Mouse (Mus musculus): ENCODE data around the gene Lrrc4c. TPM values are rescaled to one million over a fixed set of nuclear protein-coding genes. Genes with fewer than 3 reads are reported as not detected.

Lrrc4c gene
- total and polyA plus RNA-seq, 2 experiments from 2014 or later: 0.08 to 0.66 TPM

- Histone ChIP-seq H3K9me3 (replicated peaks; ENCODE audit: control insufficient read depth, low read length) (no peaks in the 10 kb centered on the region), H3K4me1 (ENCODE audit: control insufficient read depth, insufficient read depth) (no peaks in the 10 kb centered on the region), H3K27ac (ENCODE audit: low read depth) (no peak overlapping the region), H3K4me2 (ENCODE audit: low read depth, low read length) (no peak overlapping the region), H3K4me3 (ENCODE audit: low read depth, low read length) (no peak overlapping the region), H3K36me3 (replicated peaks; ENCODE audit: control insufficient read depth, insufficient read depth, low read length) (no peaks in the 10 kb centered on the region), H3K27me3 (ENCODE audit: control insufficient read depth, insufficient read depth, low read length) (no peaks in the 10 kb centered on the region), H3K9ac (replicated peaks; ENCODE audit: low read depth, low read length) (no peak overlapping the region)
- ATAC-seq (ENCODE audit: insufficient read depth, low read depth): no peak
- TF ChIP-seq CTCF (IDR thresholded peaks at IDR 0.05; ENCODE audit: low read depth) (no peak), EP300 (IDR thresholded peaks at IDR 0.05; ENCODE audit: low read depth) (no peak)
- no peak for DNase-seq (ENCODE audit: low spot score)
Observed at GRCm38 (mm10) chr2:97036401-97036800, 718.4 kb downstream of the Lrrc4c start.

- H3K9ac ChIP-seq (replicated peaks; ENCODE audit: low read depth, low read length): no peak overlapping the region
- H3K4me1 ChIP-seq (ENCODE audit: control insufficient read depth, insufficient read depth): no peaks in the 10 kb centered on the region
- H3K9me3 ChIP-seq (replicated peaks; ENCODE audit: control insufficient read depth, low read length): no peaks in the 10 kb centered on the region
- no peak overlapping the region for H3K4me2 ChIP-seq (ENCODE audit: low read depth, low read length)
- no peak overlapping the region for H3K4me3 ChIP-seq (ENCODE audit: low read depth, low read length)
- ATAC-seq (ENCODE audit: insufficient read depth, low read depth) (no peak), DNase-seq (ENCODE audit: low spot score) (no peak)
- no peak overlapping the region for H3K27ac ChIP-seq (ENCODE audit: low read depth)
- H3K36me3 ChIP-seq (replicated peaks; ENCODE audit: control insufficient read depth, insufficient read depth, low read length): no peaks in the 10 kb centered on the region
- WGBS: 83% methylated on average over 5 of the region's 5 CpGs
- H3K27me3 ChIP-seq (ENCODE audit: control insufficient read depth, insufficient read depth, low read length): no peaks in the 10 kb centered on the region
- no peak for TF ChIP-seq EP300 (IDR thresholded peaks at IDR 0.05; ENCODE audit: low read depth)
- TF ChIP-seq CTCF (IDR thresholded peaks at IDR 0.05; ENCODE audit: low read depth): no peak
Observed at GRCm38 (mm10) chr2:97037024-97037814, 719.2 kb downstream of the Lrrc4c start.

- ATAC-seq (ENCODE audit: insufficient read depth, low read depth) (no peak), DNase-seq (ENCODE audit: low spot score) (no peak)
- 72% methylated on average over 3 of the region's 3 CpGs for WGBS
- TF ChIP-seq CTCF (IDR thresholded peaks at IDR 0.05; ENCODE audit: low read depth): no peak
- no peak for TF ChIP-seq EP300 (IDR thresholded peaks at IDR 0.05; ENCODE audit: low read depth)
- Histone ChIP-seq H3K4me2 (ENCODE audit: low read depth, low read length) (no peak overlapping the region), H3K4me3 (ENCODE audit: low read depth, low read length) (no peak overlapping the region), H3K9me3 (replicated peaks; ENCODE audit: control insufficient read depth, low read length) (no peaks in the 10 kb centered on the region), H3K36me3 (replicated peaks; ENCODE audit: control insufficient read depth, insufficient read depth, low read length) (no peaks in the 10 kb centered on the region), H3K27me3 (ENCODE audit: control insufficient read depth, insufficient read depth, low read length) (no peaks in the 10 kb centered on the region), H3K27ac (ENCODE audit: low read depth) (no peak overlapping the region), H3K4me1 (ENCODE audit: control insufficient read depth, insufficient read depth) (no peaks in the 10 kb centered on the region), H3K9ac (replicated peaks; ENCODE audit: low read depth, low read length) (no peak overlapping the region)
Observed at GRCm38 (mm10) chr2:97044016-97044415, 726.0 kb downstream of the Lrrc4c start.

- Histone ChIP-seq H3K27me3 (ENCODE audit: control insufficient read depth, insufficient read depth, low read length) (no peaks in the 10 kb centered on the region), H3K36me3 (replicated peaks; ENCODE audit: control insufficient read depth, insufficient read depth, low read length) (no peaks in the 10 kb centered on the region), H3K9me3 (replicated peaks; ENCODE audit: control insufficient read depth, low read length) (no peaks in the 10 kb centered on the region), H3K4me1 (ENCODE audit: control insufficient read depth, insufficient read depth) (no peaks in the 10 kb centered on the region), H3K27ac (ENCODE audit: low read depth) (no peak overlapping the region), H3K9ac (replicated peaks; ENCODE audit: low read depth, low read length) (no peak overlapping the region), H3K4me2 (ENCODE audit: low read depth, low read length) (no peak overlapping the region), H3K4me3 (ENCODE audit: low read depth, low read length) (no peak overlapping the region)
- DNase-seq (ENCODE audit: low spot score): no peak
- TF ChIP-seq EP300 (IDR thresholded peaks at IDR 0.05; ENCODE audit: low read depth): no peak
- TF ChIP-seq CTCF (IDR thresholded peaks at IDR 0.05; ENCODE audit: low read depth): no peak
- no peak for ATAC-seq (ENCODE audit: insufficient read depth, low read depth)
- WGBS: 90% methylated on average over 3 of the region's 3 CpGs
Observed at GRCm38 (mm10) chr2:97045628-97046027, 727.7 kb downstream of the Lrrc4c start.

- ATAC-seq (ENCODE audit: insufficient read depth, low read depth): no peak
- Histone ChIP-seq H3K4me1 (ENCODE audit: control insufficient read depth, insufficient read depth) (no peaks in the 10 kb centered on the region), H3K4me2 (ENCODE audit: low read depth, low read length) (no peak overlapping the region), H3K27me3 (ENCODE audit: control insufficient read depth, insufficient read depth, low read length) (no peaks in the 10 kb centered on the region), H3K27ac (ENCODE audit: low read depth) (no peak overlapping the region), H3K36me3 (replicated peaks; ENCODE audit: control insufficient read depth, insufficient read depth, low read length) (no peaks in the 10 kb centered on the region), H3K4me3 (ENCODE audit: low read depth, low read length) (no peak overlapping the region), H3K9me3 (replicated peaks; ENCODE audit: control insufficient read depth, low read length) (no peaks in the 10 kb centered on the region), H3K9ac (replicated peaks; ENCODE audit: low read depth, low read length) (no peak overlapping the region)
- 52% methylated on average over 1 of the region's 1 CpGs for WGBS
- DNase-seq (ENCODE audit: low spot score): no peak
- TF ChIP-seq CTCF (IDR thresholded peaks at IDR 0.05; ENCODE audit: low read depth) (no peak), EP300 (IDR thresholded peaks at IDR 0.05; ENCODE audit: low read depth) (no peak)
Observed at GRCm38 (mm10) chr2:97080156-97080555, 762.2 kb downstream of the Lrrc4c start.

GRCm38 (mm10) chr2:97097965-97098364 is 780.0 kb downstream of the Lrrc4c start:
- H3K4me3 ChIP-seq (ENCODE audit: low read depth, low read length): no peak overlapping the region
- no peak for DNase-seq (ENCODE audit: low spot score)
- no peaks in the 10 kb centered on the region for H3K27me3 ChIP-seq (ENCODE audit: control insufficient read depth, insufficient read depth, low read length)
- ATAC-seq (ENCODE audit: insufficient read depth, low read depth): no peak
- no peaks in the 10 kb centered on the region for H3K36me3 ChIP-seq (replicated peaks; ENCODE audit: control insufficient read depth, insufficient read depth, low read length)
- no peak overlapping the region for H3K9ac ChIP-seq (replicated peaks; ENCODE audit: low read depth, low read length)
- 48% methylated on average over 3 of the region's 3 CpGs for WGBS
- H3K4me1 ChIP-seq (ENCODE audit: control insufficient read depth, insufficient read depth): no peaks in the 10 kb centered on the region
- no peak for TF ChIP-seq EP300 (IDR thresholded peaks at IDR 0.05; ENCODE audit: low read depth)
- no peak overlapping the region for H3K27ac ChIP-seq (ENCODE audit: low read depth)
- no peaks in the 10 kb centered on the region for H3K9me3 ChIP-seq (replicated peaks; ENCODE audit: control insufficient read depth, low read length)
- H3K4me2 ChIP-seq (ENCODE audit: low read depth, low read length): no peak overlapping the region
